Mouse (Mus musculus): ENCODE results near the gene Rnf149.

- TF ChIP-seq FLI1 (IDR thresholded peaks at IDR 0.05; ENCODE audit: low read length), result no peak
- TF ChIP-seq GATA1 (IDR thresholded peaks at IDR 0.05; ENCODE audit: borderline replicate concordance, low read length), result no peak
Observed at GRCm38 (mm10) chr1:39555556-39556415, 21.4 kb downstream of the Rnf149 start.

All from megakaryocyte, embryonic 14.5 days (primary cell).